Mouse (Mus musculus): ENCODE data around the gene Pkp1.

DNA sequence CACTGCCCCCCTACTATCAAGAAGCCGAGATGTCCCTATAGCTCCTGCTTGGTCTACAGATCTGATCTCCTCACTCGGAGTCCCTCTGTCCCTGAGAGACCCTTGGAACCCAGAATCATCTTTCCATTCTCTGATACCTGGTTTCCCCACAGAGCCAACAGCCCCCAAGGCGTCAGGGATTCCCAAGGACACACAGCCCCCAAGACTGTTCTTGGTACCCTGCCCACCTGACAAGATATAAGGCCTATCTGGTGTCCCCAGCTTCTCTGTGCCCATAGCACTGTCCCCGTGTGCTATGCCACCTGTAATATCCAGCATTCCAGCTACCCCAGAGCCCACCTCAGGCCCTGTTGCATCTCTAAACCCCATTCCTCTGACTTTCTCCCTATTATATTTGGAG lies 48.7 kb upstream of the Pkp1 start:
- TF ChIP-seq CTCF (IDR thresholded peaks at IDR 0.05; ENCODE audit: insufficient read depth, low read length): no peak
- no peak for TF ChIP-seq POLR2A (IDR thresholded peaks at IDR 0.05; ENCODE audit: borderline replicate concordance, extremely low read depth, low read depth, low read length)
